Mouse (Mus musculus) urinary bladder, postnatal 14 days (tissue): Measurements from ENCODE around the gene Fat2.

ENCODE experiments used
- DNase-seq: peaks from one replicate; pipeline ENCODE4 v3.0.0; 2021; ENCODE audit warnings: low spot score

Gene Fat2

DNA sequence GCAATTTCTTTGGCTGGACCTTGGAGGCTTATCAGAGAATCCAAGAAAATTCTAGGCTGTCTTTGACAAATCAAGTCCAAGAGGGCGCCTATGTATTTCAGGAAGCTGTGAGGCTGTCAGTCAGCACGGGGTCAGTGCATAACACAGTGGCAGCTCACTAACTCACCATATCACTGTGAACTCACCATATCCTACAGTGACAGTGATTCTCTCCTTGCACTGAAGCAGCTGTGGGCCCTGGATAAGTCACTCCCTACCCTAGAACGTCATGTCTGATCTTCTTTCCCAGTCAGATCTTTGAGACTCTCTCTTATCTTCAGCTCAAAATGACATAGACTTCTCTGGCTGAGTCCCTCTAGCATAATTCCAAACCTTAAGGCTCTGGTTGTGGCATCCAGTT, 96.9 kb downstream of the Fat2 start:
- DNase-seq, result no peak

GRCm38 (mm10) chr11:55236815-55237214, 99.5 kb downstream of the Fat2 start:
- DNase-seq, result no peak

- no peak for DNase-seq
Observed at GRCm38 (mm10) chr11:55234791-55235190, 101.6 kb downstream of the Fat2 start.

DNA sequence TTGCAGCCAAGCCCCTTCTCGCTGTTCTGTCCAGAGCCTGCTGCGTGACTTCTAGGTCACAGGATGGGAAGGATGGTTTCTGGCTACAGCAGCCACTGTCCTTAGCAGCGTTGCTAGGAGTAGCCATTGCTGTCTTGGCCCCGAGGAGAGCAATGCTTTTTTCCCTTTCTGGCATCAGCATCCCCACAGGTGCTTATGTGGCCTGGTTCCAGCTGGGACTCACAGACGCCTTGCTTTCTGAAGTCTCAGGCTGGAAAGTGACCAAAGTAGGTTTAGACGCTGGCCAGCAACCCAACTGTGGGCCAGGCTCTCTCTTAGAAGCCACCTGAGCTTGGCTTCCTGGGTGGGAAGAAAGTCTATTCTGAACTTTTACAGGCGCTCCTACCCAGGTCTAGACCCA, 102.1 kb downstream of the Fat2 start:
- DNase-seq, result no peak

GRCm38 (mm10) chr11:55231034-55231433, 105.3 kb downstream of the Fat2 start:
- DNase-seq, result no peak

DNA sequence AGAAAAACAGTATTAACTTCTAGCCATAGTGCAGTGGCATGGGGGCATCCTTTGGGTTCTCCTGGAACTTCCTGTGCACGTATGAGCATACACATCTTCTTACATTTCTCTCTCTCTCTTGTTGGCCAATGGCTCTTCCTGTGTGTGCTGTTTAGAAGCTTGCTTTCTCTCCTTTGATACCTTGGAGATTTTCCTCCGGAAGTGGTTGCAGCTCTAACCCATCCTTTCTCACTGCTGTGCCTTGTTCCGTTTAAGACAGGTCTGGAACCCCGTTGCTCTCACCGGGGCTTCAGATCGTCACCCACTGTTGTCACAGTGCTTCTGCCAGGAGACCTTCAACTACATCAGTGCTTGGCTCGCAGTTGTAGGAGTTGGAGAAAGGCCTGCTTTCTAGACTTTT, 115.1 kb downstream of the Fat2 start:
- no peak for DNase-seq

DNA sequence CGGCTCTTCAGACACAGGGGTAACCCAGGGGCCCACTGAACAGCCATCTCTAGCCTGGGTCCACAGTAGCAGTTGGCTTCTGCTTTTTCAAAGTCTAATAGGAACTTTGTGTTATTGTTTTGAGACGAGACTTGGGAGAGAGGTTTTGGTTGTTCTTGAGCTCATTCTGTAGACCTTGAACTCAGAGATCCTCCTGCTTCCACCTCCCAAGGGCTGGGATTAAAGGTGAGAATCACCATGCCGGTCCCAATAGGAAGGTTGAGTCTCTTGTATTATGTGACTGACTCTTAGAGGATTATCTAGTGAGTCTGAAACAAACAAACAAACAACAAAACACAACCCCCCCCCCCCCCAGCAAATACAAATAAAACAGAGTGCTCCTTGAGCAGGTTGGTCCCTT, 117.9 kb downstream of the Fat2 start:
- DNase-seq, result no peak

DNA sequence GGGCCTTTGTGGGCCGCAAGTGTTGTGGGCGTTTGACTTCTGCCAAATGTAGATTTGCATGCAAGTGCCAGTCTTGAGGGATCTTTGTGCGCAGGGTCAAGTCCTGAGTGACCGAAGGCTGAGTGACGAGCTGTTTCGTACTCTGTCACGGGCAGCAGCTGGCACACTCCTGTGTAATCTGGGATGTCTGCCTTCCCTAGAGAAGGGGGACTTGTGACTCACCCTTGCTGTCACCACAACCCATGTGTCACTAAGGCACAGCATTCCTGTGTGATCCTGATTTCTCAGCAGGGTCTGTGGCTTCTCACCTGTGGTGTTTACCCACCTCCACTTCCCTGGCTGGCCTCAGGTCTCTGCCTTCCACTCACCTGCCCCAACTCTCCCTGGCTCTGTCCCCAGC, 118.5 kb downstream of the Fat2 start:
- no peak for DNase-seq

GRCm38 (mm10) chr11:55217418-55217817, 118.9 kb downstream of the Fat2 start:
- no peak for DNase-seq

- DNase-seq, result no peak
Observed at GRCm38 (mm10) chr11:55216830-55217229, 119.5 kb downstream of the Fat2 start.

DNA sequence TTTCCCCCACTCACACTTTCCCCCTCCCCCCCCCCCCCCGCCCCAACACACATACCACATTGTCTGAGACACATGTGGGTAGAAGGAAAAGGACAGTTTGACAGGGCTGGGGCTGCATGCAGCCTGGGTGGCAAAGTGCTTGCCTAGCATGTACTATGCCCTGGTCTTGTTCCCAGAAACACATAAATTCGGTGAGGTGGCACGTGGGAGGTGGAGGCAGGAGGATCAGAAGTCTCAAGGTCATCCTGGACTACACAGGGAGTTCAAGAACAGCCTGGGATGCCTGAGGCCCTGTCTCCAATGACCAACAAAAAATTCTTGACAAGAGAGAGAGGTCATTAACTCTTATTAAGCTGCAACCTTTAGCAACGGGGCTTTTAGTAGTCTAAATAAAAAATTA, 120.3 kb downstream of the Fat2 start:
- no peak for DNase-seq

DNA sequence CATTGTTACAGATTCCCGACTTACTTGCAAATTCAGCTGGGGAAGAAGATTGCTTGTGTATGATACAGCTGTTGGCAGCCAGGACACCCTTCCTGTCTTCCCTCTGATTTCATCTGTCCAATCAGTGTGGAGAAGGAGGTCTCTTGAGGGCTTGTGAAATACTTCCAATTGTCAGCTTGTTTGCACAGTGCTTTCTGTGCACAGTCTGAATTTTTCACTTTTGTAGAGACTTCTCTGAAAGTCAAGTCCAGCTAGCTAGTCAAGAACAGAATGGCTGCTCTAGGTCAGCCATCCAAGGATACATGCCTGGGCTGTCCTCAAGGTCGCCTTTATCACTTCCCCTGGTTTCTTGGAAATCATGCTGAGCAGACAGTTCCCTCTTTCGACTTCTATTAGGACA, 121.4 kb downstream of the Fat2 start:
- no peak for DNase-seq

DNA sequence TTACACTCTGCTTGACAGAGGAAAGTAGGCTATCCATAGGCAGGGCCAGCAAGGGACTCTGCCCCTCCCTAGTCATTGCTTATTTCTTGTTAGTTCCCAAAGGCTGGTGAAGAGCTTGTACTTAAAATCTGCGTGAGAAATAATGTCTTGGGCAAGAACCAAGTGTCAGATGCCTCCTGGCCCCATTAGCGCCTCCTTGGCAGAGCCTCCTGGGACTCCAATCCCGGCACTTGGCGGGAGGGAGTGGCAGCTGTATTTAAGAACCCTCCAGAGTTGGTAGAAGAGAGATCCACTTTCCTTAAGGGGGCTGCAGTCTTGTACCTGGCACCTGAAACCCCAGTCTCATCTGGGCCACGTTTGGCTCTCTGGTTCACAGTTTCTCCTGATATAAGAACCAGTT, 122.2 kb downstream of the Fat2 start:
- DNase-seq, result no peak

DNA sequence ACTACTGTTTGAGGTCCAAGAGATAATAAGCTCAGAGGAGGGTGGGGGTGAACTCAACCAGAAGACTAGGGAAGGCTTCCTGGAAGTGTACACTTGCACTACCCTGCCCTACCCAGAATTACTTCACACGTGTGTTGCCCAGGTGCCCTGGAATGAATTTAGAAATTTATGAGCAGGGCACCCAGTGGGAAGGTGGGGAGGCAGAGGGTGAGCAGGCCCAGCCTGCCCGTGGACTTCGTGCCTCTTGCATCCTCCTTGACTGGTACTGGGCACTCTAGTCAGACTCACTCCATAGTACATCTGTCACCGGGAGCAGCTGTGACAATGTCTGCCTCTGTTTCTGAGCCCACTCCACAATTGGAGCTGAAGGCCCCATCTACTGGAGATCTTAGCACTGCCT, 122.8 kb downstream of the Fat2 start:
- no peak for DNase-seq

DNA sequence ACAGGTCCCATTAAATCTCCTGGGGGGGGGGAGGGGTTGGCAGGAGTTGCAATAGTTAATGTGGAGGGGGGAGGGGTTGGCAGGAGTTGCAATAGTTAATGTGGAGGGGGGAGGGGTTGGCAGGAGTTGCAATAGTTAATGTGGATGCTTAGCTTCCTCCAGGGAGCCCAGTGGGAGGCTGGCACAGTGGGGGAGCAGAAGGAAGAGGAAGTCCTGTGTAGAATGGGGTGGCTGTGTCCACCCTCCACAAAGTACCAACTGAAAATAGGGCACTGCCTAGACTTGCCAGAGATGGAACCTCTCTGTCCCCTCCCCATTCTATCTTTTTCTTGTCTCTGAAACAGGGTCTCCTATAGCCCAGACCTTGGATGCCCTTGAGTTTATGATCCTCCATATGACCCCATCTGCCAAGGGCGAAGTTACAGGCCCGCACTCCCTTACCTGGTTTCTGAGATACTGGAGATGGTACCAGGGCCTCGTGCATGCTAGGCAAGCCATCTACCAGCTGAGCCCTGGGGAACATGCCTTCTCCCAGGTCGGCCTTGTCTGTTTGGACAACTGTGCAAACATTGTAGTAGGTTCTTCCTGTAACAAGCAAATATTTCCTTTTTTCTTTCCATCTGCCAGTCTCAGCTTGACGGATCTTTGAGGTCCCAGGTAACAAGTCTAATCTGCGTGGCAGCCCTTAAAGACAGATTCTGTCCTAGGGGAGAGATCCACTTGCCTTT, 126.6 kb downstream of the Fat2 start:
- DNase-seq, result peak; percentile 16

DNA sequence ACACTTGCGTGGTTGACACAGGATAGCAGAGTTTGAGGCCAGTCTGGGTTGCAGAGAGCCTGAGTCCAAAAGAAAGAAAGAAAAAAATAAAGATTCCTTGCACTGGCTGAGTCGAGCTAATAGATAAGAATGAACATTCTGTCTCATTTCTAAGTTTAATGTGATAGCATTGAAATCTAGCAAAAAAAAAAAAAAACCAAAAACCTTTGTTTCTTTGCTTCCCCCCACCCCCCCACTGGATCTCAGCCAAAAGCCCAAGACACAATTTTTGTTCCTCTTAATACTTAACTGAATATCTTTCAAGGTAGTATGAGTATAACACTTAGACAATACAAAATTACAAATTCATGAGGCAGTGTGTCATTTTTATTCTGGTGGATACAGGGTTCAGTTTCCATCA, 127.3 kb downstream of the Fat2 start:
- no peak for DNase-seq

GRCm38 (mm10) chr11:55208001-55208690, 128.2 kb downstream of the Fat2 start:
- DNase-seq, result no peak

DNA sequence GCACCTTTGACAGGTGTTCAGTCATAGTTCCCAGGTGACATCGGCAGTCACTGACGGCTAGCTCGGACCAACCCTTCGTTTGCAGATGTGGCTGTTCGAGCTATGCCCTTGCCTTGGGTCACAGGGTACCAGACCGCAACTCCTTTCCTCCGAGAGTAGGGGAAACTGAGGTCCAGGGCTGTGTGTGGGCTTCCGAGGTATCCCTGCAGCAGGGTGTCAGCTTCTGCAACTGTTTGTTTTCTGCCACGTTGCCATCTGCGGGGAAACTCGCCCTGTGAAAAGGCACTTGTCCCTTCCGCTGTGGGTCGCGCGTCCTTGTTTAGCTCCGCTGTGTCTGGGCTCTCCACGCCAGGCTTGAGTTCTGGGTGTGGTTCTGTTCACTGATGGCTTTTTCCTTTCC, 131.8 kb downstream of the Fat2 start:
- peak; percentile 27 for DNase-seq

GRCm38 (mm10) chr11:55204159-55204596, 132.2 kb downstream of the Fat2 start, which contains the start of gene Slc36a1:
Slc36a1 (plus strand) TSS chr11:55204350.
- peak; percentile 97 for DNase-seq
